Mouse (Mus musculus) lung, postnatal 36 days (tissue): ENCODE measurements around the gene Spsb2.

ENCODE experiments used
- DNase-seq: peaks from one replicate; pipeline ENCODE4 v3.0.0; 2022; ENCODE audit warnings: mixed read lengths

Spsb2 gene

GRCm38 (mm10) chr6:124858561-124859318 is 50.3 kb downstream of the Spsb2 start:
- no peak for DNase-seq

GRCm38 (mm10) chr6:124859725-124860124 is 51.3 kb downstream of the Spsb2 start:
- peak; percentile 89 for DNase-seq
